Mouse (Mus musculus): ENCODE measurements around the gene Ankrd13b. TPM values are rescaled to one million over a fixed set of nuclear protein-coding genes. Genes with fewer than 3 reads are reported as not detected.

Ankrd13b gene
- polyA plus RNA-seq, 1 experiment from 2014 or later: 10.4 TPM

DNA sequence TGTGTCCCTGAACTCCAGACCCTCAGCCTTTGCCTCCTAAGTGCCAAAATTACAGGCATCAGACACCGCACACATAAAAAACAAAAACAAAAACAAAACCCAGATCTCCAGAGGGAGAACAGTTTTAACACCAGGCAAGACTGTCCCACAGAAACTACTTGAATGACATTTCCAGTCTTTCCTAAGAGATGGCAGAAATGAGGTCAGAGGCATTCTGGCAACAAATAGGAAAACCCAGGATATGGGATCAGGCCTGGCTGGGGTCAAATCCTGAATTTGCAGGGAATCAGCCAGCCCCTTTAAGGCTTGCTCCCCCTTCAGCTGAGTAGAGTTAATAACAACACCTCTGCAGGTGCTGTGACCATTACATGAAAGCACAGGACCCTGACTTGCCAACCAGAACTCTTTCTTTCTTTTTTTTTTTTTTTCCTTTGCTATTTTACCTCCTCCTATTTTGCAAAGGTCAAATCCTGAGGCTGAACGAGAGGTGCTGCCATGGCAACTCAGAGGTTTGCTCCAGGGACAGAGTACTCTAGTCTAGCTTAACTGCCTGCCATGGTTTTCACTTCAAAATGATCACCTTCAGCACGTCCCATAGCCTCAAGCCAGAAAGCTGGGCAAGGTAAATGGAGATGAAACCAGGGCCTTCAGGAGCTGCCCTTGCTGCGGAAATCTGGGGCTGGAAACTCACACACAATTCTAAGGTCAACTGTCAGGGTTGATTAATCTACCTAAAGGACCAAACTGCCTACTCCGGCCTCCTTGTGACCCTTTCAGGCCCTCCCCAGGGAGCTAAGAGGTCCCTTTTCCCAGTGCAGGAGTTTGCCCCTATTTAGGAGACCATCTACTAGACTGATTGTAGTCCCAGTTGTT lies 27.3 kb upstream of the Ankrd13b start:
- no peak overlapping the region for H3K9ac ChIP-seq
- H3K4me3 ChIP-seq (replicated peaks): no peak overlapping the region
- H3K27me3 ChIP-seq: peaks cover 34% of the 10 kb centered on the region
- H3K4me2 ChIP-seq (replicated peaks): no peak overlapping the region
- H3K36me3 ChIP-seq: no peaks in the 10 kb centered on the region
- H3K9me3 ChIP-seq (replicated peaks): no peaks in the 10 kb centered on the region
- WGBS: 65% methylated on average over 5 of the region's 5 CpGs
- no peak for ATAC-seq (ENCODE audit: insufficient number of reproducible peaks, low FRiP score, low TSS enrichment, low read depth)
- no peak overlapping the region for H3K27ac ChIP-seq (replicated peaks)
- peaks cover 43% of the 10 kb centered on the region for H3K4me1 ChIP-seq

DNA sequence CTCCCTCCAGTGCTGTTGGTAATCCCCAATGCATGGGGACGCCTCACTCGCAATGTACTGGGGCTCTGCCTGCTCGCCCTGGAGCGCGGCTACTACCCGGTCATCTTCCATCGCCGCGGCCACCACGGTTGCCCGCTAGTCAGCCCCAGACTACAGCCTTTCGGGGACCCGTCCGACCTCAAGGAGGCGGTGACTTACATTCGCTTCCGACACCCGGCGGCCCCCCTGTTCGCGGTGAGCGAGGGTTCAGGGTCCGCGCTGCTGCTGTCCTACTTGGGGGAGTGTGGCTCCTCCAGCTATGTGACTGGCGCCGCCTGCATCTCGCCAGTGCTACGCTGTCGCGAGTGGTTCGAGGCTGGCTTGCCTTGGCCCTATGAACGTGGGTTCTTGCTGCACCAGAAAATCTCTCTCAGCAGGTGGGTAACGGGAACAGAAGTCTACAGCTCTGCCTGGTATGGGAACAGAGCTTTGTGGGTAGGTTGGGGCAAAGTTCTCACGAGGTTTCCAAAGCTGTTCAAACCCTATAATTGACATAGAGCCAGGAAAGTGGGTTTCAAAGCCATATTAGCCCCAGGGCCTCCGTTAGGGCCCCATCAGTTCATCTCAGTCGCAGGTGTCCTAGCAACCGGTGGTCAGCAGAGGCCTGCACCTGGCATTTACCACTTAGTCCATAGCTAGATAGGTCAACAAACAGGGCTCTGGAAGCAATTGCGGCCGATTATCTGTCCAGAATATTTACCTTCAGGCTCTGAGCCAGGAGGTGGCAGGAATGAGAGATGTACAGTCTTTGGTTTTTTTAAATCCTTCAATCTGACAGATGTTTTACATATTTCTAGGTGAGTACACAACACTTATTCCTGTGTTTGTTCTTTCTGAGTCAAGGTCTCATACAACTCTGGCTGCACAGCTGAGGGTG lies 26.4 kb upstream of the Ankrd13b start, which contains the start of gene Trp53i13:
Gene Trp53i13, minus strand, starts transcription at position 344 of the 916 bp plus-strand sequence.
- WGBS: 6% methylated on average over 39 of the region's 39 CpGs
- ATAC-seq (ENCODE audit: insufficient number of reproducible peaks, low FRiP score, low TSS enrichment, low read depth): no peak
- H3K9ac ChIP-seq: peak within 1 kb of the TSS; percentile 31; the same call in 1 of the 2 replicates
- peak within 1 kb of the TSS; percentile 90 for H3K4me2 ChIP-seq (replicated peaks)
- no peak within 1 kb of the TSS; the same call in 1 of the 2 replicates for H3K27ac ChIP-seq (replicated peaks)
- H3K4me3 ChIP-seq (replicated peaks): peak within 1 kb of the TSS; percentile 76
- peaks cover 48% of the 10 kb centered on the region for H3K4me1 ChIP-seq
- H3K27me3 ChIP-seq: peaks cover 34% of the 10 kb centered on the region
- no peaks in the 10 kb centered on the region for H3K36me3 ChIP-seq
- H3K9me3 ChIP-seq (replicated peaks): no peaks in the 10 kb centered on the region

GRCm38 (mm10) chr11:77514832-77515636 lies 25.6 kb upstream of the Ankrd13b start, which contains the start of gene Abhd15:
Abhd15 (plus strand) TSS chr11:77515121.
- Histone ChIP-seq H3K4me1 (peaks cover 45% of the 10 kb centered on the region), H3K9ac (peak within 1 kb of the TSS; percentile 39; the same call in 1 of the 2 replicates), H3K36me3 (0 out of 2 replicates have a peak, but pooled peaks cover 3% of the 10 kb centered on the region), H3K4me3 (replicated peaks) (peak within 1 kb of the TSS; percentile 76), H3K9me3 (replicated peaks) (no peaks in the 10 kb centered on the region), H3K4me2 (replicated peaks) (peak within 1 kb of the TSS; percentile 90), H3K27ac (replicated peaks) (peak within 1 kb of the TSS; percentile 58), H3K27me3 (peaks cover 34% of the 10 kb centered on the region)
- WGBS: under 1% methylated on average over 72 of the region's 72 CpGs
- peak; percentile 27; the same call in 1 of the 2 replicates for ATAC-seq (ENCODE audit: insufficient number of reproducible peaks, low FRiP score, low TSS enrichment, low read depth)

- peak overlapping the region; percentile 76 for H3K4me3 ChIP-seq (replicated peaks)
- 0 out of 2 replicates have a peak, but pooled peaks cover 6% of the 10 kb centered on the region for H3K36me3 ChIP-seq
- H3K9me3 ChIP-seq (replicated peaks): no peaks in the 10 kb centered on the region
- H3K27me3 ChIP-seq: peaks cover 34% of the 10 kb centered on the region
- peaks cover 45% of the 10 kb centered on the region for H3K4me1 ChIP-seq
- 16% methylated on average over 19 of the region's 19 CpGs for WGBS
- peak overlapping the region; percentile 90 for H3K4me2 ChIP-seq (replicated peaks)
- H3K9ac ChIP-seq: peak overlapping the region; percentile 16; the same call in 1 of the 2 replicates
- no peak for ATAC-seq (ENCODE audit: insufficient number of reproducible peaks, low FRiP score, low TSS enrichment, low read depth)
- H3K27ac ChIP-seq (replicated peaks): no peak overlapping the region; the same call in 1 of the 2 replicates
Observed at GRCm38 (mm10) chr11:77514281-77514831, 24.9 kb upstream of the Ankrd13b start.

DNA sequence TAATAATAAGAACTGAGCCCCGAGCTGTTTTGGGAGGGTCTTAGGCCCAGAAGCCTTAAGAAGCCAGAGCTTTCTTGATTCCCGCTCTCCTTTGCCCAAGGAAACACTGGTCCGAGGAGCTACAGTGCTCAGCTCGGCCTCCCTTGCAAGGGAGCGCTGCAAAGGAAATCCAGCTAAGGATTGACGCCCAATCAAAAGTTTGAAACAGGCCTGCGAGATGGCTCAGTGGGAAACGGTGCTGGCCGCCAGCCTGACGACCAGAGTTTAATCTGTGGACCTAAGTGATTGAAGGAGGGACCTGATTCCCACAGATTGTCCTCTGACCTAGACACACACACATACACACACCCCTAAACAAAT lies 24.3 kb upstream of the Ankrd13b start:
- H3K27ac ChIP-seq (replicated peaks): peak overlapping the region; percentile 58
- peak overlapping the region; percentile 39; the same call in 1 of the 2 replicates for H3K9ac ChIP-seq
- H3K4me1 ChIP-seq: peaks cover 45% of the 10 kb centered on the region
- no peak for ATAC-seq (ENCODE audit: insufficient number of reproducible peaks, low FRiP score, low TSS enrichment, low read depth)
- H3K9me3 ChIP-seq (replicated peaks): no peaks in the 10 kb centered on the region
- H3K4me3 ChIP-seq (replicated peaks): peak overlapping the region; percentile 76
- H3K36me3 ChIP-seq: 0 out of 2 replicates have a peak, but pooled peaks cover 6% of the 10 kb centered on the region
- peaks cover 34% of the 10 kb centered on the region for H3K27me3 ChIP-seq
- peak overlapping the region; percentile 90 for H3K4me2 ChIP-seq (replicated peaks)
- WGBS: 8% methylated on average over 10 of the region's 10 CpGs

DNA sequence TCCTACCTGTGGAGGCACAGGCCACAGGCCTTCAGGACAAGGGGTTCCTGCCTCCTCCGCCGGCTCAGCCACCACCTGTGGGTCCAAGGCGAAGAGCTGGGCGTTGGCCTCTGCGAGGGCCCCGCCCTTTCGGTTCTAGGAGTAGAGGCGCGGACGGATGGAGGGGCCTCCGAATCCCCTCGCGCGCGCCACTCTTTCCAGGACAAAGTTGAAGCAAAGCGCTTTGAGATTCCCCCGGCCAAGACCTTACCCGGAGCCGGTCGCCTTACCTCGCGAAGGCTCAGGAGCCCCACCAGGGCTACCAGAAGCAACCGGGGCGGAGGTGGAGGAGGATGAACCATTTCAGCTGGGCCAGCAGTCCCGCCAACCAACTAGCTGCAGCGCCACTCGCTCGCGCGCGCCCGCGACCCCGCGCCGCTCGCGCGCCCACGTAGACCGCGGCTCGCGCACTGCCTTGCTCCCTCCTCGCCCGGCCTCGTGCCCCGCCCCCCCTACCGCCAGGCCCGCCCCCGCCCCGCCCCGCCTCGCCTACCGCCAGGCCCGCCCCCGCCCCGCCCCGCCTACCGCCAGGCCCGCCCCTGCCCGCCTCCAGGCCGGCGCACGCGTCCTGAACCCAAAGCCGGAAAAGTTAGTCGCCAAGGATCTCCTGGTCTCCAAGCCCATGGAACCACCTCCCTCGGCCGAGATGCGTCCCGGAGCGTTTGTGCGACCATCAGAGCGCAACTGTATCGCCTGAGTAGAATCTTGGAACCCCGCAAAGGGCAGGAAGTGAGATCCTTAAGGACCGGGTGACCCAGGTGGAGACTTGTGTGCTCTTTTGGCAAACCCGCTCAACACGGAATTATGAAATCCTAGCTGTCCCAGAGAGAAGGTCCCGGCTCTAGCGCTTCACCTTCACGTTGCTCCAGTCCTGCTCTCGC lies 23.7 kb upstream of the Ankrd13b start:
- 0 out of 2 replicates have a peak, but pooled peaks cover 6% of the 10 kb centered on the region for H3K36me3 ChIP-seq
- peaks cover 52% of the 10 kb centered on the region for H3K4me1 ChIP-seq
- peak overlapping the region; percentile 90 for H3K4me2 ChIP-seq (replicated peaks)
- no peaks in the 10 kb centered on the region for H3K9me3 ChIP-seq (replicated peaks)
- peak overlapping the region; percentile 76 for H3K4me3 ChIP-seq (replicated peaks)
- peak overlapping the region; percentile 85 for H3K27ac ChIP-seq (replicated peaks)
- peak overlapping the region; percentile 76 for H3K9ac ChIP-seq
- ATAC-seq (ENCODE audit: insufficient number of reproducible peaks, low FRiP score, low TSS enrichment, low read depth): peak; percentile 79
- under 1% methylated on average over 73 of the region's 84 CpGs for WGBS
- peaks cover 31% of the 10 kb centered on the region for H3K27me3 ChIP-seq

DNA sequence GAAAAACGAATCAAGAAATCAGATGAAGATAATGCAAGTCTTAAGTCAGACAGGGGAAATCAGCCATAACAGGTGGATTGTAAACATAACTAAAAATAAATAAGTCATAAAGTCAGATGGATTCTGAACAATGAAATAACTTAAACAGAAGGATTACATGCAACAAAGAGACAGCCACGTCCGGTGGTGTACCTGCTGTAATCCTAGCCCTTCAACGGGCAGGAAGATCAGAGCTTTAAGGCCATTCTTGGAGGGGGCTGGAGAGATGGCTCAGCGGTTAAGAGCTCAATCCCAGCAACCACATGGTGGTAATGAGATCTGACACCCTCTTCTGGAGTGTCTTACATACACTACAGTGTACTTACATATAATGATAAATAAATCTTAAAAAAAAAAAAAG lies 21.9 kb upstream of the Ankrd13b start:
- Histone ChIP-seq H3K27me3 (peaks cover 17% of the 10 kb centered on the region), H3K27ac (replicated peaks) (no peak overlapping the region), H3K36me3 (peaks cover 19% of the 10 kb centered on the region), H3K9me3 (replicated peaks) (no peaks in the 10 kb centered on the region), H3K4me3 (replicated peaks) (no peak overlapping the region), H3K9ac (no peak overlapping the region), H3K4me2 (replicated peaks) (peak overlapping the region; percentile 11), H3K4me1 (peaks cover 64% of the 10 kb centered on the region)
- WGBS: 76% methylated on average over 5 of the region's 5 CpGs
- no peak for ATAC-seq (ENCODE audit: insufficient number of reproducible peaks, low FRiP score, low TSS enrichment, low read depth)

DNA sequence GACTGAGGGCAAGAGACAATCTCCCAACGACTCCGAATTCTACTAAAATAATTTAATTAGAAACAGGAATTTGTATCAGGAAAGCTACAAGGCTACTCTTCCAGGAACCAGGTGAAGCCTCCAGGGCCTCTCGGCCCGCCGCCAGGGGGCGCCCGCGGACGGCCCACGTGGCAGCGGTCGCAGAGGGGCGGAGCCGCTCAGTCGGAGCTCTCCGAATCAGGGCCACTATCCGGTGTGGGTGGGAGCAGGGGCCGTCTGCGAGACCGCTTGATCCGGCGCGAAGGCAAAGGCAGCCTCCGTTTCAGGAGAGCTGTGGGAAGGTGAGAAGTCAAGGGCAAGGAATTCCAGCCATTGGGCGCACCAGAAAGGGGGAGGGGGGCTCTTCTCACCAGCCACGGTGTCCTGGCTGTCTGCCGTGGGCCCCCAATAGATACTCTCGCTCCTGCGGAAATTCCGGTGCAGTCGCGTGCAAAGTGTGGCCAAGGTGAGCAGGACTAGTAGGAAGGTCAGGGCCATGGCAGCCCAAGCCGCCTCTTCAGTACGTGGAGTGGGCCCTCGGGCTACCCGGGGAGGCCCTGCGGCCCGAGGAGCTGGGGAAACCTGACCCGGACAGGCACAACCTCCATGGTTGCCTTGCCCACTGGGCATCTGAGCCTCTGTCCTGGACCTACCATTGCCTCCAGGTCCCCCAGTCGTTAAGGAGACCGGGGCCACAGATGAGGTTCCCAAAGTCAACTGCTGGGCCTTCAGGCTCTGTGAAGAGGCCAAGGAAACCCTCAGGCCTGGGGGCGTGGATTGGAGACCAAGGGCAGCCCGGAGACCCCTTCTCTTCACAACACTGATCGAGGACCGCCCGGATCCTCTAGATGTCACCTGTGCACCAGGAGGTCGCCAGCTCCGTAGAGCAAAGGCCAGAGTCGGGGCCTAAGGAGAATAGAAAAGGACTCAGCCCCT lies 18.9 kb upstream of the Ankrd13b start:
- Histone ChIP-seq H3K36me3 (peaks cover 49% of the 10 kb centered on the region), H3K27ac (replicated peaks) (peak overlapping the region; percentile 60)
- 17% methylated on average over 49 of the region's 49 CpGs for WGBS

DNA sequence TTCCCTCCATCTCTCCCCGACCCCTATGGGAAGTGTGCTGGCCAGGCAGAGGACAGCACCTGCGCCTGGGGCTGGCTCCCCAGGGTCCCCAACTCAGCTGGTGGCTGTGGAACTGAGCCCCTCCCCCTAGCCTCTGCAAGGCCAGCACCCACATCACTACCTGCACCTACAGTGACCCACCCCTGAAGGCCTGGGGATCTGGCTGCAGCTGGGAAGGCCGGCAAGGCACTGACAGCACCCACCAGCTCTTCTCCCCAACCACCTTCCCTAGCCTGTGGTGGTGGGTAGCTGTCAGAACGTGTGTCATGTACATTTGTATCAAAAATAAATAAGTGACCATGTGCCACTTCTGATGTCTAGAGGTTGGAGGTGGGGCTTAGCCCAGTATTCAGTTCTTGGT lies 17.9 kb upstream of the Ankrd13b start:
- ATAC-seq (ENCODE audit: insufficient number of reproducible peaks, low FRiP score, low TSS enrichment, low read depth): no peak

More for the DNA sequence above, 18.9 kb upstream of the Ankrd13b start:
- Histone ChIP-seq H3K9me3 (replicated peaks) (no peaks in the 10 kb centered on the region), H3K4me3 (replicated peaks) (peak overlapping the region; percentile 39), H3K9ac (peak overlapping the region; percentile 26; the same call in 1 of the 2 replicates), H3K4me1 (peaks cover 42% of the 10 kb centered on the region), H3K27me3 (no peaks in the 10 kb centered on the region), H3K4me2 (replicated peaks) (peak overlapping the region; percentile 73)
- peak; percentile 44 for ATAC-seq (ENCODE audit: insufficient number of reproducible peaks, low FRiP score, low TSS enrichment, low read depth)

More for the DNA sequence above, 17.9 kb upstream of the Ankrd13b start:
- H3K27ac ChIP-seq (replicated peaks): peak overlapping the region; percentile 60
- no peaks in the 10 kb centered on the region for H3K9me3 ChIP-seq (replicated peaks)
- no peak overlapping the region for H3K4me3 ChIP-seq (replicated peaks)
- WGBS: 74% methylated on average over 4 of the region's 4 CpGs
- peaks cover 48% of the 10 kb centered on the region for H3K4me1 ChIP-seq
- no peak overlapping the region for H3K4me2 ChIP-seq (replicated peaks)
- H3K9ac ChIP-seq: no peak overlapping the region
- H3K27me3 ChIP-seq: no peaks in the 10 kb centered on the region
- peaks cover 58% of the 10 kb centered on the region for H3K36me3 ChIP-seq

Measured in embryonic facial prominence, embryonic 15.5 days (tissue).